Mouse (Mus musculus): ENCODE results near the gene Cpt1a. TPM values are rescaled to one million over a fixed set of nuclear protein-coding genes. Genes with fewer than 3 reads are reported as not detected.

The Cpt1a gene
- total and polyA plus RNA-seq, 3 experiments: 4.1 to 22.3 (median 15.0) TPM

GRCm38 (mm10) chr19:3422981-3423380, 100.8 kb downstream of the Cpt1a start:
- TF ChIP-seq POLR2AphosphoS5 (IDR thresholded peaks at IDR 0.05; ENCODE audit: insufficient replicate concordance, low read depth, low read length) (no peak), CTCF (IDR thresholded peaks at IDR 0.05; ENCODE audit: low read depth, low read length) (no peak), GATA1 (IDR thresholded peaks at IDR 0.05; ENCODE audit: borderline replicate concordance, low read length) (no peak), GATA2 (IDR thresholded peaks at IDR 0.05; ENCODE audit: borderline replicate concordance, low read depth, low read length) (no peak), TAL1 (conservative IDR thresholded peaks at IDR 0.05; ENCODE audit: low read depth, low read length) (no peak)
- ATAC-seq (ENCODE audit: extremely low read depth, insufficient number of reproducible peaks, low FRiP score, poor library complexity, severe bottlenecking) (no peak), DNase-seq (ENCODE audit: low spot score) (no peak)
- Histone ChIP-seq H3K4me1 (ENCODE audit: insufficient read depth, low read depth, low read length) (no peaks in the 10 kb centered on the region), H3K27me3 (ENCODE audit: insufficient read depth, low read length) (peaks cover 12% of the 10 kb centered on the region), H3K36me3 (replicated peaks) (no peaks in the 10 kb centered on the region), H3K4me3 (ENCODE audit: low read depth, low read length) (no peak overlapping the region), H3K9me3 (replicated peaks) (no peaks in the 10 kb centered on the region)

GRCm38 (mm10) chr19:3424214-3424613, 102.1 kb downstream of the Cpt1a start:
- ATAC-seq (ENCODE audit: extremely low read depth, insufficient number of reproducible peaks, low FRiP score, poor library complexity, severe bottlenecking) (no peak), DNase-seq (ENCODE audit: low spot score) (no peak)
- no peak for TF ChIP-seq POLR2AphosphoS5 (IDR thresholded peaks at IDR 0.05; ENCODE audit: insufficient replicate concordance, low read depth, low read length)
- no peak for TF ChIP-seq CTCF (IDR thresholded peaks at IDR 0.05; ENCODE audit: low read depth, low read length)
- no peak for TF ChIP-seq TAL1 (conservative IDR thresholded peaks at IDR 0.05; ENCODE audit: low read depth, low read length)
- no peak for TF ChIP-seq GATA1 (IDR thresholded peaks at IDR 0.05; ENCODE audit: borderline replicate concordance, low read length)
- TF ChIP-seq GATA2 (IDR thresholded peaks at IDR 0.05; ENCODE audit: borderline replicate concordance, low read depth, low read length): no peak
- H3K4me3 ChIP-seq (ENCODE audit: low read depth, low read length): no peak overlapping the region
- no peaks in the 10 kb centered on the region for H3K9me3 ChIP-seq (replicated peaks)
- no peaks in the 10 kb centered on the region for H3K4me1 ChIP-seq (ENCODE audit: insufficient read depth, low read depth, low read length)
- H3K27me3 ChIP-seq (ENCODE audit: insufficient read depth, low read length): peaks cover 14% of the 10 kb centered on the region
- no peaks in the 10 kb centered on the region for H3K36me3 ChIP-seq (replicated peaks)

GRCm38 (mm10) chr19:3428057-3428830, 106.1 kb downstream of the Cpt1a start:
- DNase-seq (ENCODE audit: low spot score): no peak
- no peak for ATAC-seq (ENCODE audit: extremely low read depth, insufficient number of reproducible peaks, low FRiP score, poor library complexity, severe bottlenecking)
- no peak overlapping the region for H3K4me3 ChIP-seq (ENCODE audit: low read depth, low read length)
- H3K4me1 ChIP-seq (ENCODE audit: insufficient read depth, low read depth, low read length): 0 out of 2 replicates have a peak, but pooled peaks cover 2% of the 10 kb centered on the region
- no peaks in the 10 kb centered on the region for H3K36me3 ChIP-seq (replicated peaks)
- TF ChIP-seq TAL1 (conservative IDR thresholded peaks at IDR 0.05; ENCODE audit: low read depth, low read length): no peak
- no peak for TF ChIP-seq POLR2AphosphoS5 (IDR thresholded peaks at IDR 0.05; ENCODE audit: insufficient replicate concordance, low read depth, low read length)
- no peak for TF ChIP-seq GATA2 (IDR thresholded peaks at IDR 0.05; ENCODE audit: borderline replicate concordance, low read depth, low read length)
- peaks cover 11% of the 10 kb centered on the region for H3K27me3 ChIP-seq (ENCODE audit: insufficient read depth, low read length)
- no peaks in the 10 kb centered on the region for H3K9me3 ChIP-seq (replicated peaks)

GRCm38 (mm10) chr19:3429156-3429816, 107.2 kb downstream of the Cpt1a start:
- no peak for TF ChIP-seq TAL1 (conservative IDR thresholded peaks at IDR 0.05; ENCODE audit: low read depth, low read length)
- TF ChIP-seq CTCF (IDR thresholded peaks at IDR 0.05; ENCODE audit: low read depth, low read length): no peak
- no peak for TF ChIP-seq GATA1 (IDR thresholded peaks at IDR 0.05; ENCODE audit: borderline replicate concordance, low read length)
- TF ChIP-seq GATA2 (IDR thresholded peaks at IDR 0.05; ENCODE audit: borderline replicate concordance, low read depth, low read length): no peak
- no peak for TF ChIP-seq POLR2AphosphoS5 (IDR thresholded peaks at IDR 0.05; ENCODE audit: insufficient replicate concordance, low read depth, low read length)
- no peaks in the 10 kb centered on the region for H3K9me3 ChIP-seq (replicated peaks)
- no peak overlapping the region for H3K4me3 ChIP-seq (ENCODE audit: low read depth, low read length)
- 0 out of 2 replicates have a peak, but pooled peaks cover 2% of the 10 kb centered on the region for H3K4me1 ChIP-seq (ENCODE audit: insufficient read depth, low read depth, low read length)
- peaks cover 13% of the 10 kb centered on the region for H3K27me3 ChIP-seq (ENCODE audit: insufficient read depth, low read length)
- H3K36me3 ChIP-seq (replicated peaks): no peaks in the 10 kb centered on the region
- ATAC-seq (ENCODE audit: extremely low read depth, insufficient number of reproducible peaks, low FRiP score, poor library complexity, severe bottlenecking) (no peak), DNase-seq (ENCODE audit: low spot score) (no peak)

GRCm38 (mm10) chr19:3431066-3431465, 108.9 kb downstream of the Cpt1a start:
- H3K36me3 ChIP-seq (replicated peaks): no peaks in the 10 kb centered on the region
- H3K4me3 ChIP-seq (ENCODE audit: low read depth, low read length): no peak overlapping the region
- DNase-seq (ENCODE audit: low spot score) (no peak), ATAC-seq (ENCODE audit: extremely low read depth, insufficient number of reproducible peaks, low FRiP score, poor library complexity, severe bottlenecking) (no peak)
- no peaks in the 10 kb centered on the region for H3K9me3 ChIP-seq (replicated peaks)
- peaks cover 22% of the 10 kb centered on the region for H3K27me3 ChIP-seq (ENCODE audit: insufficient read depth, low read length)
- 0 out of 2 replicates have a peak, but pooled peaks cover 2% of the 10 kb centered on the region for H3K4me1 ChIP-seq (ENCODE audit: insufficient read depth, low read depth, low read length)
- no peak for TF ChIP-seq TAL1 (conservative IDR thresholded peaks at IDR 0.05; ENCODE audit: low read depth, low read length)

- TF ChIP-seq CTCF (IDR thresholded peaks at IDR 0.05; ENCODE audit: low read depth, low read length) (no peak), GATA1 (IDR thresholded peaks at IDR 0.05; ENCODE audit: borderline replicate concordance, low read length) (no peak), GATA2 (IDR thresholded peaks at IDR 0.05; ENCODE audit: borderline replicate concordance, low read depth, low read length) (no peak), TAL1 (conservative IDR thresholded peaks at IDR 0.05; ENCODE audit: low read depth, low read length) (no peak)
- Histone ChIP-seq H3K4me3 (ENCODE audit: low read depth, low read length) (no peak overlapping the region), H3K4me1 (ENCODE audit: insufficient read depth, low read depth, low read length) (0 out of 2 replicates have a peak, but pooled peaks cover 2% of the 10 kb centered on the region), H3K36me3 (replicated peaks) (no peaks in the 10 kb centered on the region), H3K27me3 (ENCODE audit: insufficient read depth, low read length) (peaks cover 22% of the 10 kb centered on the region), H3K9me3 (replicated peaks) (no peaks in the 10 kb centered on the region)
- no peak for DNase-seq (ENCODE audit: low spot score)
- ATAC-seq (ENCODE audit: extremely low read depth, insufficient number of reproducible peaks, low FRiP score, poor library complexity, severe bottlenecking): no peak
Measured at GRCm38 (mm10) chr19:3431969-3432368, 109.8 kb downstream of the Cpt1a start.
